Mouse (Mus musculus): ENCODE data around the gene Mea1.

DNA sequence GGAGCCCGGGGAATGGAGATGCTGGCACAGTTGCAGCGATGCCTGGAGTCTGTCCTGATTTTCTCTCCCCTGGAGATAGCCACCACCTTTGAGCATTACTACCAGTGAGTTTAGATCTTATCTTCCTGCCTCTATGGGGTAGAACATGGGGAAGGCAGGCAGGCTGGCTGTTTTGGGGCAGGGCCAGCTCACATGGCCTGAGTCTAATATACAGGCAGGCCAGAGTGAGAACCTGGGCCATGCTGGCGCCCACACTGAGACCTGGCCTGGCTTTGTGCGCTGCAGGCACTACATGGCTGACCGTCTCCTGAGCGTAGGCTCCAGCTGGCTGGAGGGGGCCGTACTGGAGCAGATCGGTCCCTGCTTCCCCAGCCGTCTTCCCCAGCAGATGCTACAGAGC lies 17.2 kb upstream of the Mea1 start:
- no peak for TF ChIP-seq CTCF (IDR thresholded peaks at IDR 0.05; ENCODE audit: low read depth, low read length)
- no peak for TF ChIP-seq POLR2A (IDR thresholded peaks at IDR 0.05; ENCODE audit: insufficient read depth, low read length)

All from ES-Bruce4 (cell line).